Mouse (Mus musculus) stomach, embryonic 15.5 days (tissue): Measurements from ENCODE around the gene Dnah14. TPM values are rescaled to one million over a fixed set of nuclear protein-coding genes. Genes with fewer than 3 reads are reported as not detected.

Experiments
- ATAC-seq: fragments of 200-750 bp; cut with Nextera tagmentation; 2 replicates; pipeline ENCODE4 v1.8.0; 2017; ENCODE audit warnings: low read depth, moderate number of reproducible peaks, moderate TSS enrichment; ENCODE audit not compliant: insufficient read depth, low FRiP score
- H3K27ac ChIP-seq: fragments of 300-500 bp; sonication (generic); 2 replicates; pipeline ENCODE4 v1.5.1; 2015; ENCODE audit warnings: mild to moderate bottlenecking, inconsistent platforms
- H3K27me3 ChIP-seq: fragments of 300-500 bp; sonication (generic); replicated peaks from 2 replicates; pipeline ENCODE4 v1.6.1; 2015; ENCODE audit warnings: inconsistent platforms
- H3K36me3 ChIP-seq: fragments of 300-500 bp; sonication (generic); 2 replicates; pipeline ENCODE4 v1.6.1; 2015; ENCODE audit warnings: inconsistent platforms
- H3K4me1 ChIP-seq: fragments of 300-500 bp; sonication (generic); 2 replicates; pipeline ENCODE4 v1.6.1; 2015; ENCODE audit warnings: inconsistent platforms
- H3K4me2 ChIP-seq: fragments of 300-500 bp; sonication (generic); 2 replicates; pipeline ENCODE4 v1.6.1; 2015; ENCODE audit warnings: mild to moderate bottlenecking, inconsistent platforms
- H3K4me3 ChIP-seq: fragments of 300-500 bp; sonication (generic); replicated peaks from 2 replicates; pipeline ENCODE4 v1.5.1; 2015; ENCODE audit warnings: inconsistent platforms
- H3K9ac ChIP-seq: fragments of 300-500 bp; sonication (generic); 2 replicates; pipeline ENCODE4 v1.6.1; 2015; ENCODE audit warnings: inconsistent platforms
- H3K9me3 ChIP-seq: fragments of 300-500 bp; sonication (generic); 2 replicates; pipeline ENCODE4 v1.6.1; 2016; ENCODE audit warnings: inconsistent platforms
- WGBS: fragments of 180-500 bp; shearing (Covaris S2); methylation state at CpG from one replicate; pipeline ENCODE4 v1.1.7; 2015; 5-methylcytosine and 5-hydroxymethylcytosine counted together
- polyA plus RNA-seq: library from polyadenylated mRNA; unstranded; fragments of >200 nt; fragmentation: Nextera tagmentation; extraction: Ambion mirVana; gene quantifications from 2 replicates; pipeline ENCODE4 v1.2.1, GENCODE M21; 2015

The Dnah14 gene
- polyA plus RNA-seq, 1 experiment from 2014 or later, result 1.5 TPM

DNA sequence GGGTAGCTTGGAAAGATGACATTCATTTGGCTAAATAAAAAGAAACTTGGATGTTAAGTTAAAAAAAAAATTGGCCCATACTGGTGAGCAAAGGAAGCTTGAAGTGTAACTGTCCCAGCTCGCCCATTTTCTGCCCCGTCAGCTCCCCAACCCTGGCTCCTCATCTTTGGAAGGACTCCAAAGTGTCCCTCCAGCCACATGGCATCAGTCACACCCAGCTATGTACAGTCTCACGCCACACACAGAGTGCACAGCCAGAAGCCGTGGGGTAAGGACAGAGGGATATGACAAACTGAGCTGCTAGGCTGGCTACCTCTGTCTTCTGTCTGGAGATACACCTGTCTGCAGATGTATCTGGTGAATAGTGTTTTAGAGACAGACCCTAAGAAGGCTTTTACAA is 224.3 kb downstream of the Dnah14 start:
- no peaks in the 10 kb centered on the region for H3K4me1 ChIP-seq
- no peaks in the 10 kb centered on the region for H3K27me3 ChIP-seq
- H3K36me3 ChIP-seq, result no peaks in the 10 kb centered on the region
- no peak for ATAC-seq
- H3K4me3 ChIP-seq, result no peak overlapping the region
- no peaks in the 10 kb centered on the region for H3K9me3 ChIP-seq
- WGBS, result 79% methylated on average over 4 of the region's 4 CpGs
- H3K4me2 ChIP-seq, result no peak overlapping the region
- H3K9ac ChIP-seq, result no peak overlapping the region
- no peak overlapping the region for H3K27ac ChIP-seq

DNA sequence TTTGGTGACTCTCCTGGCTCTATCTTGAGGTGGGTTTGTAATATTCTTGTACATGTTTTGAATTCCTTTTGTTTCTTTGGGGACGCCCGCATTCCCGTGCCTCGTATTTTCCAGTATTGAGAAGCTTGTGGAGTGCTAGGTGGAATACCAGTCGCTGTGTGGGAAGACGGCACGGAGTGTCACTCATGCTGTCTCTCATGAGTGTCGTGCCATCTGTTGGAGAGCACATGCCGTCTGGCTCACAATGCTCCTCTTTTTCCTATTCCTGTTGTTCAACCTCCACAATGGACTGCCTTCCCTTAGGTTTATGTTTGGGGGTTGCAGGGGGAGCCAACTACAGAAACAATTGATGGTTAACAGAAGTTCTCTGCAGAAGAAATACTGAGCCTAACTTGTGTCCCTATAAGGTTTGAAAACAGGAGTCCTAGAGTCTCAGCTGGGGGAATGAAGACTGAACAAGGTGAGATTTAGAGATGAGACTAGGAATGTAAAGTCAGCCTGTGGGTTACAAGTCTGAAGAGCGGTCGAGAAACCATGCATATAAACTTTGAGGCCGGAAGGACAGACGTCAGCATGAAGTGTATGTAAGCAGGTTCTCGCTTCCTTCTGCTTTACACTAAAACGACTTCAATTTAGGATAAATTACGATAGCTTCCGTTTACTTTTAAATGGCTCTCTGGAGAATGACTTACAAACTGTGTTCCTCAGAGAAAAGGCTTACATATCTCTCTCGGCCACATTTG is 235.3 kb downstream of the Dnah14 start:
- WGBS, result 84% methylated on average over 18 of the region's 18 CpGs

DNA sequence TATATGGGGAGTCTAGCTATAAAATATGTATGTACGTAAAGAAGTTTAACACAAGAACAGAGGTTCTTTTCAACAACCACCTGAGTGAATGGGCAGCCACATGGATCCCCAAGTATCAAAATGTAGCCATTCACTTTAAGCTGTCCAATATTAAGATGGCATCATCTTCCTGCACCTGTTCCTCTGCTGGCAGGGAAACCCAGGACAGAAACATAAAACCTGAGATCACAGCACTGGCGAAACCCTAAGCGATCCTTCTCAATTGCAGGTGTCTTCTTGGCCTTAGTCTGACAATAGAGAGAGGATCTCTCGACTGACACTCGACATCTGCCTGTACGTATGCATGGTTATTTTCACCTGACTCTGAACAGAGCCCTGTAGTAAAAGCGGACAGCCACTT is 250.4 kb downstream of the Dnah14 start:
- no peak overlapping the region for H3K4me3 ChIP-seq
- ATAC-seq, result no peak
- peaks cover 71% of the 10 kb centered on the region for H3K36me3 ChIP-seq
- H3K9ac ChIP-seq, result no peak overlapping the region
- WGBS, result 93% methylated on average over 7 of the region's 7 CpGs
- no peaks in the 10 kb centered on the region for H3K4me1 ChIP-seq
- no peaks in the 10 kb centered on the region for H3K27me3 ChIP-seq
- no peaks in the 10 kb centered on the region for H3K9me3 ChIP-seq
- H3K27ac ChIP-seq, result no peak overlapping the region
- no peak overlapping the region for H3K4me2 ChIP-seq

More for the DNA sequence above, 235.3 kb downstream of the Dnah14 start:
- Histone ChIP-seq H3K4me1 (no peaks in the 10 kb centered on the region), H3K4me2 (no peak overlapping the region), H3K4me3 (no peak overlapping the region), H3K27ac (no peak overlapping the region), H3K27me3 (no peaks in the 10 kb centered on the region), H3K9me3 (no peaks in the 10 kb centered on the region), H3K9ac (no peak overlapping the region), H3K36me3 (peaks cover 25% of the 10 kb centered on the region)
- ATAC-seq, result no peak

DNA sequence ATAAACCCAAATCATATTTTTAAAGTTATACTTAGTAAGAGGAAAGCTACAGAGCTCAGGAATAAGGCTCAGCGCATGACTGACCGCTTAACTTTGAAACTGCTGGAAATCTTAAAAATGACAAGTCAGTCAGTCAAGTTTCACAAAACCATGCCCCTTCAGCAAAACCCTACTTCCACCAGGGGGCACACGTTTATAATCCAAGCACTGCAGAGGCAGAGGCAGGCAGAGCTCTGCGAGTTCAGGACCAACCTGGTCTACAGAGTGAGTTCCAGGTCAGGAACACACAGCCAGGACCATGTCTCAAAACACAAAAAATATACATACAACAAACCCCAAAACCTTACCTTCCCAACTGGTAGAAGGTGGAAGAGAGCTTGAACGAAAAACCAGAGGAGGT is 252.0 kb downstream of the Dnah14 start:
- H3K9ac ChIP-seq, result no peak overlapping the region
- no peaks in the 10 kb centered on the region for H3K9me3 ChIP-seq
- no peak overlapping the region for H3K4me3 ChIP-seq
- H3K4me1 ChIP-seq, result no peaks in the 10 kb centered on the region
- H3K4me2 ChIP-seq, result no peak overlapping the region
- 88% methylated on average over 5 of the region's 5 CpGs for WGBS
- H3K36me3 ChIP-seq, result peaks cover 75% of the 10 kb centered on the region
- no peak for ATAC-seq
- no peaks in the 10 kb centered on the region for H3K27me3 ChIP-seq
- H3K27ac ChIP-seq, result no peak overlapping the region

GRCm38 (mm10) chr1:181832720-181833119 is 256.4 kb downstream of the Dnah14 start:
- no peak for ATAC-seq
- H3K9me3 ChIP-seq, result no peaks in the 10 kb centered on the region
- no peak overlapping the region for H3K4me2 ChIP-seq
- H3K36me3 ChIP-seq, result peaks cover 68% of the 10 kb centered on the region
- H3K4me1 ChIP-seq, result no peaks in the 10 kb centered on the region
- H3K27ac ChIP-seq, result no peak overlapping the region
- 85% methylated on average over 5 of the region's 5 CpGs for WGBS
- no peak overlapping the region for H3K4me3 ChIP-seq
- H3K9ac ChIP-seq, result no peak overlapping the region
- H3K27me3 ChIP-seq, result no peaks in the 10 kb centered on the region

DNA sequence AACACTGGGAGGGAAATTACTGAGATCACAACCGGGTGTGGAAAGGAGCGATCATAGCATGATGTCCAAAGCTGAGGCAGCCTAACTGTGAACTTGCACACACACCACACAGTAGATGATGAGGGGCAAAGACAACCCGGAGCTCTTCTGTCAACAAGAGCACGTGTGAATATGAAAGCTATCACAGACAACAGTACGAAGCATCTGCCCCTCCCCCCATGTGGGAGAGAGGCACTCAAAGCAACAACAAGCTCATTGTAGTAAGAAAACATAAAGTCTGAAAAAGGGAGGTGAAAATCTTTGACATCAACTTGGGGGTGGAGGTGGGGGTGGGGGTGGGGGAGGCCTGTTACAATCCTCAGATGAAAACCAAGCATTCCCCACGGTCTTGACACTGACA is 256.8 kb downstream of the Dnah14 start:
- H3K4me1 ChIP-seq, result no peaks in the 10 kb centered on the region
- H3K4me2 ChIP-seq, result no peak overlapping the region
- no peaks in the 10 kb centered on the region for H3K27me3 ChIP-seq
- no peak overlapping the region for H3K27ac ChIP-seq
- no peak for ATAC-seq
- no peak overlapping the region for H3K9ac ChIP-seq
- H3K9me3 ChIP-seq, result no peaks in the 10 kb centered on the region
- WGBS, result 80% methylated on average over 6 of the region's 6 CpGs
- peaks cover 64% of the 10 kb centered on the region for H3K36me3 ChIP-seq
- H3K4me3 ChIP-seq, result no peak overlapping the region

GRCm38 (mm10) chr1:181838111-181838510 is 261.8 kb downstream of the Dnah14 start:
- H3K36me3 ChIP-seq, result peaks cover 27% of the 10 kb centered on the region
- H3K9me3 ChIP-seq, result no peaks in the 10 kb centered on the region
- no peak overlapping the region for H3K9ac ChIP-seq
- H3K4me2 ChIP-seq, result no peak overlapping the region
- no peak overlapping the region for H3K27ac ChIP-seq
- ATAC-seq, result no peak
- H3K4me1 ChIP-seq, result peaks cover 11% of the 10 kb centered on the region; the same call in 1 of the 2 replicates
- no peaks in the 10 kb centered on the region for H3K27me3 ChIP-seq
- no peak overlapping the region for H3K4me3 ChIP-seq
- WGBS, result 89% methylated on average over 5 of the region's 5 CpGs

GRCm38 (mm10) chr1:181839746-181840366 is 263.5 kb downstream of the Dnah14 start:
- Histone ChIP-seq H3K27me3 (no peaks in the 10 kb centered on the region), H3K4me1 (peaks cover 11% of the 10 kb centered on the region; the same call in 1 of the 2 replicates), H3K4me3 (peak overlapping the region; percentile 21), H3K36me3 (peaks cover 19% of the 10 kb centered on the region), H3K27ac (0 out of 2 replicates have a peak overlapping the region, but pooled peaks have one; percentile 3), H3K9ac (peak overlapping the region; percentile 12; the same call in 1 of the 2 replicates), H3K4me2 (peak overlapping the region; percentile 78), H3K9me3 (no peaks in the 10 kb centered on the region)
- ATAC-seq, result no peak
- WGBS, result 9% methylated on average over 6 of the region's 6 CpGs

- Histone ChIP-seq H3K9me3 (no peaks in the 10 kb centered on the region), H3K4me2 (peak overlapping the region; percentile 78), H3K27ac (peak overlapping the region; percentile 98), H3K4me3 (peak overlapping the region; percentile 71), H3K27me3 (no peaks in the 10 kb centered on the region), H3K4me1 (peaks cover 11% of the 10 kb centered on the region; the same call in 1 of the 2 replicates), H3K36me3 (peaks cover 4% of the 10 kb centered on the region), H3K9ac (peak overlapping the region; percentile 76)
- WGBS, result under 1% methylated on average over 16 of the region's 16 CpGs
- ATAC-seq, result 0 out of 2 replicates have a peak, but pooled peaks have one; percentile 0
Observed at GRCm38 (mm10) chr1:181841396-181841795, 265.0 kb downstream of the Dnah14 start.

DNA sequence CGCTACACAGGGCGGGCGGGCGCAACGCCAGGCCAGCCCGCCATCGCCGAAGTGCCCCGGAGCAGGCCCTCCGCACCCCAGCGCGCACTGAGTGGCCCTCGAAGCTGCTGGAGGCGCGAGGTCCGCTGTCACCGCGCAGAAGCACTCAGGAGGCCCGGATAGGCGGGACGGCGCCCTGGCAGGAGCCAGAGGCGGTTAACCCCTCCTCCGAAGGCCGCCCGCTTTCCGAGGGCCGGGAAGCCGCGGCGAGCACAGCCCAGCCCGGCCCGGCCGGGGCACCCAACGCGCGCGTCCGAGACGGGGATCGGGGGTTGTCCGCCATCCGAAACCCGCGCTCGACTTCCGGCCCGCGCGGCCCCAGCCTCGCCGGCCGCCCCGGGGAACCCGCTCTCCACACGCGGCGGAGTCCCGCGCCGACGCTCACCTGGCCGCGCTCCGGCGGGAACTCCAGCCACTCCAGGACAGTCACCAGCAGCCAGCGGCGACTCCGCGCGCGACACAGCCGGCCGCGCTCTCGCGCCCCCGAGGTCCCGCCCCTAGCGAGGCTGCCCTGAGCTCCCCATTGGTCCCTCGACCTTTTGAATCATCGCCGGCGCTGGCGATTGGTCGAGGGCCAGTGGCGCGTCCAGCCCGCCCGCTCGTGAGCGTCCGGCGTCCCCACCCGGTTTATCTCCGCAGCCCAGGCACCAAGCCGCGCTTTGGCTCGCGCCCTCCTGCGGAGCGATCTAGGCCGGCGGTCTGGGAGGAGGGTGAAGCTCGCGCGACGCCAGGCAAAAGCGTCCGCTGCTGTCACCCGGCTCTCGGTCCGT is 265.7 kb downstream of the Dnah14 start:
- Histone ChIP-seq H3K4me2 (peak overlapping the region; percentile 89), H3K9me3 (no peaks in the 10 kb centered on the region), H3K27me3 (no peaks in the 10 kb centered on the region), H3K27ac (peak overlapping the region; percentile 98), H3K36me3 (no peaks in the 10 kb centered on the region), H3K4me1 (peaks cover 11% of the 10 kb centered on the region; the same call in 1 of the 2 replicates), H3K4me3 (peak overlapping the region; percentile 71), H3K9ac (peak overlapping the region; percentile 76)
- WGBS, result under 1% methylated on average over 101 of the region's 113 CpGs
- peak; percentile 98 for ATAC-seq

- peaks cover 11% of the 10 kb centered on the region; the same call in 1 of the 2 replicates for H3K4me1 ChIP-seq
- H3K4me3 ChIP-seq, result peak within 1 kb of the TSS; percentile 71
- no peaks in the 10 kb centered on the region for H3K36me3 ChIP-seq
- WGBS, result under 1% methylated on average over 14 of the region's 14 CpGs
- H3K9me3 ChIP-seq, result no peaks in the 10 kb centered on the region
- H3K9ac ChIP-seq, result peak within 1 kb of the TSS; percentile 76
- no peak for ATAC-seq
- H3K27ac ChIP-seq, result peak within 1 kb of the TSS; percentile 98
- no peaks in the 10 kb centered on the region for H3K27me3 ChIP-seq
- peak within 1 kb of the TSS; percentile 89 for H3K4me2 ChIP-seq
Observed at GRCm38 (mm10) chr1:181842781-181843180, 266.4 kb downstream of the Dnah14 start, which contains the start of gene Lbr. TSS of gene Lbr (minus strand) at chr1:181843046.
